Mouse (Mus musculus) frontal cortex, adult (tissue): ENCODE data around the gene Cradd.

Source experiments
- ATAC-seq: cut with Nextera tagmentation; 2 replicates; pipeline ENCODE4 v1.9.2; 2017; ENCODE audit warnings: mild to moderate bottlenecking, moderate library complexity, mixed read lengths; ENCODE audit not compliant: low TSS enrichment

Gene Cradd

GRCm38 (mm10) chr10:95306824-95307552 is 16.9 kb downstream of the Cradd start:
- no peak for ATAC-seq

- ATAC-seq, result no peak
Observed at GRCm38 (mm10) chr10:95304240-95304639, 19.7 kb downstream of the Cradd start.

GRCm38 (mm10) chr10:95302211-95303163 is 21.4 kb downstream of the Cradd start:
- no peak for ATAC-seq

GRCm38 (mm10) chr10:95300178-95300793 is 23.6 kb downstream of the Cradd start:
- no peak for ATAC-seq

GRCm38 (mm10) chr10:95299808-95300133 is 24.2 kb downstream of the Cradd start:
- no peak for ATAC-seq

GRCm38 (mm10) chr10:95299010-95299807 is 24.7 kb downstream of the Cradd start:
- ATAC-seq, result no peak

- ATAC-seq, result no peak
Observed at GRCm38 (mm10) chr10:95298504-95298903, 25.4 kb downstream of the Cradd start.

GRCm38 (mm10) chr10:95297690-95298104 is 26.2 kb downstream of the Cradd start:
- peak; percentile 31; the same call in 1 of the 2 replicates for ATAC-seq

- no peak for ATAC-seq
Observed at GRCm38 (mm10) chr10:95297024-95297423, 26.9 kb downstream of the Cradd start.

- ATAC-seq, result no peak
Observed at GRCm38 (mm10) chr10:95293261-95293660, 30.7 kb downstream of the Cradd start.

GRCm38 (mm10) chr10:95292269-95292668 is 31.7 kb downstream of the Cradd start:
- ATAC-seq, result no peak

GRCm38 (mm10) chr10:95291133-95291876 is 32.6 kb downstream of the Cradd start:
- ATAC-seq, result no peak

GRCm38 (mm10) chr10:95289819-95290218 is 34.1 kb downstream of the Cradd start:
- ATAC-seq, result no peak

- ATAC-seq, result peak; percentile 77
Observed at GRCm38 (mm10) chr10:95288206-95288605, 35.7 kb downstream of the Cradd start.

- ATAC-seq, result 0 out of 2 replicates have a peak, but pooled peaks have one; percentile 14
Observed at GRCm38 (mm10) chr10:95287351-95287750, 36.6 kb downstream of the Cradd start.

- no peak for ATAC-seq
Observed at GRCm38 (mm10) chr10:95283434-95283833, 40.5 kb downstream of the Cradd start.

- ATAC-seq, result no peak
Observed at GRCm38 (mm10) chr10:95281996-95282395, 41.9 kb downstream of the Cradd start.

GRCm38 (mm10) chr10:95281466-95281990 is 42.4 kb downstream of the Cradd start:
- no peak for ATAC-seq

GRCm38 (mm10) chr10:95280327-95280726 is 43.6 kb downstream of the Cradd start:
- no peak for ATAC-seq

- ATAC-seq, result no peak
Observed at GRCm38 (mm10) chr10:95279459-95279858, 44.5 kb downstream of the Cradd start.

- ATAC-seq, result no peak
Observed at GRCm38 (mm10) chr10:95278085-95278484, 45.8 kb downstream of the Cradd start.
